Mouse (Mus musculus) left cerebral cortex, adult 2 months (tissue): ENCODE data around the gene Marveld3. TPM values are rescaled to one million over a fixed set of nuclear protein-coding genes. Genes with fewer than 3 reads are reported as not detected.

Source experiments
- DNase-seq, 2 experiments: peaks; one replicate each; pipeline ENCODE4 v3.0.0; 2021 to 2022; ENCODE audit warnings: low spot score in 2 of 2, mixed read lengths in 1 of 2; ENCODE audit errors: extremely low spot score in 1 of 2
- H3K27ac ChIP-seq: fragments of 200-600 bp; 2 replicates; pipeline ENCODE4 v1.8.1; 2022
- H3K4me3 ChIP-seq: fragments of 200-600 bp; 2 replicates; pipeline ENCODE4 v1.8.1; 2022
- CTCF ChIP-seq: fragments of 200-600 bp; IDR thresholded peaks from 2 replicates; pipeline ENCODE4 v1.8.1; 2022; ENCODE audit warnings: antibody characterized with exemption, mild to moderate bottlenecking, moderate library complexity
- intact Hi-C: fragments of 180-260 bp; cut with DNase I; formaldehyde crosslinking; loops from one replicate; pipeline ENCODE4 v1.15.1; 2025
- total RNA-seq, 2 experiments: library from RNA; stranded (reverse); gene quantifications; 2 replicates each; pipeline ENCODE4 v1.2.3; 2021

Marveld3 gene
- total RNA-seq, 2 experiments from 2014 or later: 0.23 to 0.81 TPM

- H3K27ac ChIP-seq: no peak overlapping the region
- intact Hi-C loops: no loop called here
- DNase-seq: no peak
- H3K4me3 ChIP-seq: no peak overlapping the region
- no peak for TF ChIP-seq CTCF
Observed at GRCm38 (mm10) chr8:109959112-109959511, 2.9 kb downstream of the Marveld3 start.

GRCm38 (mm10) chr8:109958036-109958655, 3.9 kb downstream of the Marveld3 start:
- intact Hi-C loops: no loop called here
- H3K27ac ChIP-seq: no peak overlapping the region
- H3K4me3 ChIP-seq: no peak overlapping the region
- DNase-seq: no peak
- TF ChIP-seq CTCF: no peak

- no peak overlapping the region for H3K4me3 ChIP-seq
- no peak overlapping the region for H3K27ac ChIP-seq
- TF ChIP-seq CTCF: no peak
- no peak for DNase-seq
- intact Hi-C loops: no loop called here
Observed at GRCm38 (mm10) chr8:109957167-109958028, 4.6 kb downstream of the Marveld3 start.

GRCm38 (mm10) chr8:109954486-109954948, 7.5 kb downstream of the Marveld3 start:
- H3K27ac ChIP-seq: no peak overlapping the region
- H3K4me3 ChIP-seq: no peak overlapping the region
- DNase-seq: peak; percentile 38 to 45
- intact Hi-C loops: no loop called here
- no peak for TF ChIP-seq CTCF

GRCm38 (mm10) chr8:109952171-109952570, 9.8 kb downstream of the Marveld3 start:
- DNase-seq: peak; percentile 49 to 52
- intact Hi-C loops: no loop called here
- TF ChIP-seq CTCF: no peak
- Histone ChIP-seq H3K4me3 (no peak overlapping the region), H3K27ac (no peak overlapping the region)

- intact Hi-C loops: no loop called here
- H3K4me3 ChIP-seq: peak overlapping the region; percentile 53
- peak overlapping the region; percentile 61 for H3K27ac ChIP-seq
- peak in 1 of 2 experiments; percentile 49 for DNase-seq
- TF ChIP-seq CTCF: no peak
Observed at GRCm38 (mm10) chr8:109948285-109948564, 13.8 kb downstream of the Marveld3 start.

GRCm38 (mm10) chr8:109947447-109948284, 14.3 kb downstream of the Marveld3 start:
- Histone ChIP-seq H3K27ac (peak overlapping the region; percentile 61), H3K4me3 (peak overlapping the region; percentile 53)
- TF ChIP-seq CTCF: peak; percentile 69
- intact Hi-C loops: loop anchor here (1.0 kb wide), 1 partner anchor 124 kb away; no protein-coding TSS in a partner anchor
- peak; percentile 60 to 62 for DNase-seq

- intact Hi-C loops: no loop called here
- Histone ChIP-seq H3K4me3 (no peak overlapping the region), H3K27ac (no peak overlapping the region)
- no peak for DNase-seq
- no peak for TF ChIP-seq CTCF
Observed at GRCm38 (mm10) chr8:109946272-109946671, 15.7 kb downstream of the Marveld3 start.

GRCm38 (mm10) chr8:109945694-109946093, 16.3 kb downstream of the Marveld3 start:
- TF ChIP-seq CTCF: no peak
- intact Hi-C loops: no loop called here

GRCm38 (mm10) chr8:109945153-109945632, 16.8 kb downstream of the Marveld3 start:
- DNase-seq: no peak
- Histone ChIP-seq H3K4me3 (no peak overlapping the region), H3K27ac (no peak overlapping the region)
- intact Hi-C loops: no loop called here
- no peak for TF ChIP-seq CTCF

More at GRCm38 (mm10) chr8:109945694-109946093, 16.3 kb downstream of the Marveld3 start:
- H3K4me3 ChIP-seq: no peak overlapping the region
- DNase-seq: no peak
- no peak overlapping the region for H3K27ac ChIP-seq

- Histone ChIP-seq H3K4me3 (no peak overlapping the region), H3K27ac (no peak overlapping the region)
- no peak for TF ChIP-seq CTCF
- DNase-seq: no peak
- intact Hi-C loops: no loop called here
Observed at GRCm38 (mm10) chr8:109941606-109942360, 20.2 kb downstream of the Marveld3 start.
